Mouse (Mus musculus) liver, embryonic 14.5 days (tissue): Measurements from ENCODE around the gene Dip2c.

ENCODE experiments used
- CTCF ChIP-seq: IDR thresholded peaks from 2 replicates; pipeline ENCODE4 v1.5.1; 2016; ENCODE audit warnings: antibody characterized with exemption, low read depth, control low read depth
- EP300 ChIP-seq: IDR thresholded peaks from 2 replicates; pipeline ENCODE4 v1.6.1; 2016; ENCODE audit warnings: antibody characterized with exemption, low read depth

- TF ChIP-seq CTCF (no peak), EP300 (no peak)
These were observed 166.7 kb downstream of the Dip2c start for GRCm38 (mm10) chr13:9443066-9443465.
